Mouse (Mus musculus) MEL (cell line): ENCODE measurements around the gene Sult4a1. TPM values are rescaled to one million over a fixed set of nuclear protein-coding genes. Genes with fewer than 3 reads are reported as not detected.

ENCODE experiments used
- DNase-seq: peaks from one replicate; pipeline ENCODE4 v3.0.0; 2011; ENCODE audit warnings: low read depth, low spot score
- H3K27ac ChIP-seq: 2 replicates; pipeline ENCODE4 v1.5.1; 2012; ENCODE audit warnings: low read depth, mild to moderate bottlenecking, control low read depth, low read length, moderate library complexity; ENCODE audit not compliant: control insufficient read depth
- H3K27me3 ChIP-seq, 2 experiments: fragments of 150-350 bp in 1 of 2; sonication (generic) in 1 of 2; 2 replicates each; pipeline ENCODE4 v1.6.1; 2012; ENCODE audit warnings: low read length in 2 of 2, mild to moderate bottlenecking in 2 of 2, improper control_type of control experiment in 1 of 2, moderate library complexity in 1 of 2; ENCODE audit not compliant: insufficient read depth in 2 of 2, control insufficient read depth in 1 of 2
- H3K36me3 ChIP-seq, 2 experiments: 2 replicates each; pipeline ENCODE4 v1.6.1; 2012 to 2014; ENCODE audit warnings: low read length in 2 of 2, improper control_type of control experiment in 1 of 2, inconsistent platforms in 1 of 2, mild to moderate bottlenecking in 1 of 2; ENCODE audit not compliant: insufficient read depth in 2 of 2, control insufficient read depth in 1 of 2
- H3K4me1 ChIP-seq, 2 experiments: fragments of 150-350 bp in 1 of 2; sonication (generic) in 1 of 2; 2 replicates each; pipeline ENCODE4 v1.6.1; 2012; ENCODE audit warnings: low read length in 2 of 2, improper control_type of control experiment in 1 of 2, mild to moderate bottlenecking in 1 of 2; ENCODE audit not compliant: insufficient read depth in 2 of 2, control insufficient read depth in 1 of 2
- H3K4me3 ChIP-seq, 2 experiments: fragments of 150-350 bp in 1 of 2; sonication (generic) in 1 of 2; 2 replicates each; pipeline ENCODE4 v1.5.1; 2012; ENCODE audit warnings: low read depth in 2 of 2, low read length in 2 of 2, mild to moderate bottlenecking in 2 of 2, moderate library complexity in 2 of 2, control low read depth in 1 of 2, improper control_type of control experiment in 1 of 2; ENCODE audit not compliant: control insufficient read depth in 1 of 2, insufficient read depth in 1 of 2
- H3K79me2 ChIP-seq: 2 replicates; pipeline ENCODE4 v1.6.1; 2012; ENCODE audit warnings: mild to moderate bottlenecking, low read length, moderate library complexity; ENCODE audit not compliant: control insufficient read depth, poor library complexity, insufficient read depth
- H3K9ac ChIP-seq: 2 replicates; pipeline ENCODE4 v1.6.1; 2012; ENCODE audit warnings: low read depth, mild to moderate bottlenecking, control low read depth, low read length, moderate library complexity; ENCODE audit not compliant: control insufficient read depth, poor library complexity, severe bottlenecking
- H3K9me3 ChIP-seq: fragments of 150-350 bp; sonication (generic); replicated peaks from 2 replicates; pipeline ENCODE4 v1.6.1; 2012; ENCODE audit warnings: mild to moderate bottlenecking, low read length, improper control_type of control experiment, moderate library complexity; ENCODE audit not compliant: insufficient read depth
- BHLHE40 ChIP-seq: IDR thresholded peaks from 2 replicates; pipeline ENCODE4 v1.6.1; 2012; ENCODE audit warnings: low read depth, mild to moderate bottlenecking, inconsistent platforms, low read length, improper control_type of control experiment, borderline replicate concordance
- CTCF ChIP-seq, 3 experiments: IDR thresholded peaks in 2 of 3; conservative IDR thresholded peaks in 1 of 3; 2 replicates each; pipeline ENCODE4 v1.5.1; 2011 to 2012; ENCODE audit warnings: low read length in 3 of 3, low read depth in 2 of 3, mild to moderate bottlenecking in 2 of 3, improper control_type of control experiment in 1 of 3, inconsistent platforms in 1 of 3, mixed read lengths in 1 of 3, moderate library complexity in 1 of 3; ENCODE audit not compliant: control insufficient read depth in 1 of 3, insufficient read depth in 1 of 3, poor library complexity in 1 of 3, severe bottlenecking in 1 of 3
- E2F4 ChIP-seq: IDR thresholded peaks from 2 replicates; pipeline ENCODE4 v1.6.1; 2011; ENCODE audit warnings: low read depth, low read length, improper control_type of control experiment, borderline replicate concordance
- GABPA ChIP-seq: IDR thresholded peaks from 2 replicates; pipeline ENCODE4 v1.6.1; 2012; ENCODE audit warnings: low read depth, mild to moderate bottlenecking, inconsistent platforms, low read length, improper control_type of control experiment, moderate library complexity
- GATA1 ChIP-seq: IDR thresholded peaks from 2 replicates; pipeline ENCODE4 v1.6.1; 2011; ENCODE audit warnings: low read depth, low read length, improper control_type of control experiment
- JUND ChIP-seq: IDR thresholded peaks from 2 replicates; pipeline ENCODE4 v1.6.1; 2011; ENCODE audit warnings: low read depth, mild to moderate bottlenecking, improper control_type of control experiment, low read length
- MAFK ChIP-seq: IDR thresholded peaks from 2 replicates; pipeline ENCODE4 v1.6.1; 2011; ENCODE audit warnings: low read depth, mild to moderate bottlenecking, low read length, improper control_type of control experiment, borderline replicate concordance
- MAX ChIP-seq: IDR thresholded peaks from 2 replicates; pipeline ENCODE4 v1.6.1; 2011; ENCODE audit warnings: low read length, improper control_type of control experiment
- NELFE ChIP-seq: IDR thresholded peaks from 2 replicates; pipeline ENCODE4 v1.6.1; 2011; ENCODE audit warnings: low read depth, low read length, improper control_type of control experiment
- POLR2AphosphoS2 ChIP-seq: IDR thresholded peaks from 2 replicates; pipeline ENCODE4 v1.6.1; 2011; ENCODE audit warnings: low read length, improper control_type of control experiment
- POLR2AphosphoS5 ChIP-seq: IDR thresholded peaks from 2 replicates; pipeline ENCODE4 v1.6.1; 2012; ENCODE audit warnings: low read depth, borderline replicate concordance, mild to moderate bottlenecking, inconsistent platforms, low read length, moderate library complexity, mixed read lengths
- RAD21 ChIP-seq: IDR thresholded peaks from 2 replicates; pipeline ENCODE4 v1.6.1; 2011; ENCODE audit warnings: mild to moderate bottlenecking, low read depth, low read length, improper control_type of control experiment
- RCOR1 ChIP-seq: IDR thresholded peaks from 2 replicates; pipeline ENCODE4 v1.6.1; 2012; ENCODE audit warnings: low read depth, mild to moderate bottlenecking, inconsistent platforms, low read length, improper control_type of control experiment
- SIN3A ChIP-seq: IDR thresholded peaks from 2 replicates; pipeline ENCODE4 v1.6.1; 2012; ENCODE audit warnings: low read length, improper control_type of control experiment, inconsistent platforms
- ZMIZ1 ChIP-seq: IDR thresholded peaks from 2 replicates; pipeline ENCODE4 v1.6.1; 2012; ENCODE audit warnings: low read depth, mild to moderate bottlenecking, inconsistent platforms, low read length, improper control_type of control experiment, moderate library complexity
- ZNF384 ChIP-seq: IDR thresholded peaks from 2 replicates; pipeline ENCODE4 v1.6.1; 2012; ENCODE audit warnings: low read depth, mild to moderate bottlenecking, inconsistent platforms, low read length, improper control_type of control experiment
- polyA plus RNA-seq, 2 experiments: library from polyadenylated mRNA; stranded (reverse) in 1 of 2; unstranded in 1 of 2; fragments of >175 nt in 1 of 2; fragments of >200 nt in 1 of 2; gene quantifications; 2 replicates each; pipeline versions ENCODE4 v1.2.1 to v1.2.4; 2012; ENCODE audit warnings: low replicate concordance in 2 of 2, low read depth in 1 of 2; ENCODE audit not compliant: insufficient read length in 2 of 2, insufficient read depth in 1 of 2, missing spikeins in 1 of 2
- total RNA-seq: library from RNA; depleted of rRNA; stranded (reverse); fragments of 300-350 nt; gene quantifications from 2 replicates; pipeline ENCODE4 v1.2.3, GENCODE M21; 2012

Sult4a1 gene
- total and polyA plus RNA-seq, 3 experiments, result not detected

DNA sequence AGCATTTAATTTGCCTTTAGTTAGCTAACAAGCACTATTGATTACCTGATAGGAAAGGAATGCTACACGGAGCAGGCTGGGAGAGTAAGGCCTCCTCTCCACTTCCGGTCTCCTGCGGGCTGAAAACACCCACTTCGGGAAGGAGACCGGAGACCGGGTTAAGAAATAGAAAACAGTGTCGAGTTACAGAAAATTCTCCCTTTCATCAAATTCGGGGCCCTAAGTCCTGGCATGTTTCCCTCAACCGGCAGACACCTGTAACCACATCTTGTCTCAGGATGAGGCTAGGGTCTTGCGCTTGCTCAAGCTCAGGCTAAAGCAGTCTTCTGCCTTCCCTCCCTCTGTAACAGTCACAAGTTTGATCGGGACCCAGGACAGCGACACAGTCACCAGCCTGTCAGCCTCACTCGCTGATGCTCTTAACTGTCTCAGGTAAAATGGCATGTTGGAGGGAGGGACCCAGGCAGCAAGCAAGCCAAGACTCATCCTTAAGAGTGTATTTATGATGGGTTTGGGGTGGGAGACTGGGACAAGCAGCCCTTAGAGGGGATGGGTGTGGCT lies 35.4 kb downstream of the Sult4a1 start:
- no peaks in the 10 kb centered on the region for H3K4me1 ChIP-seq
- H3K27me3 ChIP-seq, result no peaks in the 10 kb centered on the region
- no peak overlapping the region for H3K27ac ChIP-seq
- H3K9ac ChIP-seq, result no peak overlapping the region
- H3K36me3 ChIP-seq, result no peaks in the 10 kb centered on the region
- H3K79me2 ChIP-seq, result no peaks in the 10 kb centered on the region
- H3K9me3 ChIP-seq, result no peaks in the 10 kb centered on the region
- no peak for TF ChIP-seq ZNF384
- TF ChIP-seq CTCF (IDR thresholded peaks at IDR 0.05 in 2 of 3, conservative IDR thresholded peaks at IDR 0.05 in 1 of 3; ENCODE audit: control insufficient read depth in 1 of 3, insufficient read depth in 1 of 3, low read depth in 2 of 3, low read length in 3 of 3, poor library complexity in 1 of 3, severe bottlenecking in 1 of 3), result no peak
- no peak for TF ChIP-seq POLR2AphosphoS5
- no peak for TF ChIP-seq BHLHE40
- TF ChIP-seq MAFK, result no peak
- TF ChIP-seq RCOR1, result no peak
- no peak for TF ChIP-seq MAX
- no peak for TF ChIP-seq ZMIZ1
- no peak for TF ChIP-seq GABPA
- TF ChIP-seq NELFE, result no peak
- TF ChIP-seq GATA1, result no peak
- TF ChIP-seq SIN3A, result no peak
- no peak overlapping the region for H3K4me3 ChIP-seq
- no peak for DNase-seq

DNA sequence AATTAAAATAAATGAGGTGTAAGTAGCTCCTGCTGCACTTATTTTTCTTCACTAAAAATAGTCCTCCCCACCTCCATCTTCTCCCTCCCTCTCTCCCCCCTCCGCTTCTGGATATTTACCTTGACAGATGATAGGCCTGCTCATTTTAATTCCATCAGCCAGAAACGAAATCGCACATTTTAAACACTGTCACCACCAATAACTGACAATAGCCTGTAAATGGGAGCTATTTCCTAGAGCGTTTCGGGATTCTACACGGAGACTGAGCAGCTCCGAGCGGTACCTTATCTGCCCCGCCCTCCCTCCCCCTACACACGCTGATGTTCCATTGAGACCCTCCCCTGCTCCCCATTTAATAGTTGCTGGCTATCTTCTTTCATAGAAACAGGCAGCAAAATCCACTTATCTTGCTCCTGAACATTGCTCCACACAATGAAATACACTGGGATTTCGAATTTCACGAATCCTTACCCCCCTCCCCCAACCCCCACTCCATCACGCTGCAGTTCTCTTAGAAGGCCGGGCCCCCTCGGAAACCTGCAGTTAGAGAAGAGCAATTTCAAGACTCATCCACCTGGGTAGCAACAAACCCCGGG lies 36.0 kb downstream of the Sult4a1 start:
- Histone ChIP-seq H3K9ac (no peak overlapping the region), H3K9me3 (no peaks in the 10 kb centered on the region), H3K27ac (no peak overlapping the region), H3K27me3 (no peaks in the 10 kb centered on the region), H3K79me2 (no peaks in the 10 kb centered on the region), H3K4me3 (no peak overlapping the region), H3K4me1 (no peaks in the 10 kb centered on the region), H3K36me3 (no peaks in the 10 kb centered on the region)
- no peak for DNase-seq
- no peak for TF ChIP-seq BHLHE40
- no peak for TF ChIP-seq RAD21
- no peak for TF ChIP-seq E2F4
- TF ChIP-seq JUND, result no peak

DNA sequence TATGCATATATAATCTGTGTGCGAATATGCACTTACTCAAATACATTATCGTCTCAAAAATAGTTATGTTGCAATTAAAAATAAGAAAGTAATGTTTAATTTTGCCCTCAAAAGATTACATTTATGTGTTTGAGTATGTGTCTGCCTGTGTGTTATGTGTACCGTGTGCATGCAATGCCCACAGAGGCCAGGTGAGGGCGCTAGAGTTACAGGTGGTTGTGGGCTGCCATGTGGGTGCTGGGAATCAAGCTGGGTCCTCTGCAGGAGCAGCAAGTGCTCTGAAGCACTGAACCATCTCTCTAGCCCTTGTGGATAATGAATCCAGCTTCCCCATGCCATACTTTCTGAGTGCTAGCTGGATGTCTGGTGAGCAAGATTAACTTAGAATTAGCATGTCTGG lies 39.9 kb downstream of the Sult4a1 start:
- Histone ChIP-seq H3K79me2 (no peaks in the 10 kb centered on the region), H3K9me3 (no peaks in the 10 kb centered on the region)

More for the DNA sequence above, 39.9 kb downstream of the Sult4a1 start:
- no peak for DNase-seq
- Histone ChIP-seq H3K4me1 (no peaks in the 10 kb centered on the region), H3K4me3 (no peak overlapping the region), H3K27ac (no peak overlapping the region), H3K36me3 (no peaks in the 10 kb centered on the region), H3K9ac (no peak overlapping the region), H3K27me3 (no peaks in the 10 kb centered on the region)
- TF ChIP-seq POLR2AphosphoS2 (no peak), E2F4 (no peak), CTCF (IDR thresholded peaks at IDR 0.05 in 2 of 3, conservative IDR thresholded peaks at IDR 0.05 in 1 of 3; ENCODE audit: control insufficient read depth in 1 of 3, insufficient read depth in 1 of 3, low read depth in 2 of 3, low read length in 3 of 3, poor library complexity in 1 of 3, severe bottlenecking in 1 of 3) (peak; percentile 4 to 25 (median 21); a peak in 4 of 6 replicates)
